Mouse (Mus musculus): ENCODE measurements at regions not wholly inside any gene's neighbourhood (a gene's known extent, or its start where the extent isn't known, plus 50 kb on each side); places are given as distances from the start of the nearest gene placed in this dataset.

DNA sequence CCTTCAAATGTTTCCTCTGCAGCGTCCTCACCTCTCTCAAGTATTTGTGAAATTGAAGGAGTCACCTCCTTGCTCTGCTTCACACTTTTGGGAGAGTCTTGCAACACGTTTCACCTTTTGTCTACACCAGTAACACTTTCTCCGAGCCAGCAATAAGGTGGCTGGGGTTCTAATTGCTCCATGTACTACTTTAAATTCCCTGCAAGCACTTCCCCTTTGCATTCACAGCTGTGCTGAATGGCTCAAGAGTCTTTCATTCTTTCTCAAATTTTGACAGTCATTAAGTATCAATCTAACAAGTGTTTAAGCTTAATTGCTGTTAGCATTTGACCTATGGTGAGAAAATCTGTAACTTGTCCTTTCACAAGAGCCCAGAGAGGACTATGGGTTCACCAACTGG, 144.3 kb upstream of the Cdyl start:
- no peak for TF ChIP-seq CTCF (IDR thresholded peaks at IDR 0.05; ENCODE audit: insufficient read depth, low read length)
- no peak for TF ChIP-seq POLR2A (IDR thresholded peaks at IDR 0.05; ENCODE audit: borderline replicate concordance, extremely low read depth, low read depth, low read length)

All from lung, adult 2 months (tissue).